Mouse (Mus musculus) liver, embryonic 11.5 days (tissue): ENCODE measurements at regions not wholly inside any gene's neighbourhood (a gene's known extent, or its start where the extent isn't known, plus 50 kb on each side); places are given as distances from the start of the nearest gene placed in this dataset.

Experiments used
- ATAC-seq: fragments of 200-750 bp; cut with Nextera tagmentation; replicated peaks from 2 replicates; pipeline ENCODE4 v1.8.0; 2017; ENCODE audit warnings: moderate number of reproducible peaks, mild to moderate bottlenecking, moderate TSS enrichment, moderate library complexity; ENCODE audit not compliant: low FRiP score
- DNase-seq: peaks from one replicate; pipeline ENCODE4 v3.0.0-alpha.2; 2017; ENCODE audit warnings: low spot score
- H3K27ac ChIP-seq: fragments of 300-500 bp; sonication (generic); 2 replicates; pipeline ENCODE4 v1.5.1; 2014; ENCODE audit warnings: mild to moderate bottlenecking, low read depth, low read length, control low read depth
- H3K27me3 ChIP-seq: fragments of 300-500 bp; sonication (generic); replicated peaks from 2 replicates; pipeline ENCODE4 v1.6.1; 2014; ENCODE audit warnings: low read length, mixed read lengths; ENCODE audit not compliant: control insufficient read depth, insufficient read depth
- H3K36me3 ChIP-seq: fragments of 300-500 bp; sonication (generic); 2 replicates; pipeline ENCODE4 v1.6.1; 2014; ENCODE audit warnings: mild to moderate bottlenecking, low read length, moderate library complexity, mixed read lengths; ENCODE audit not compliant: control insufficient read depth, insufficient read depth
- H3K4me1 ChIP-seq: fragments of 300-500 bp; sonication (generic); replicated peaks from 2 replicates; pipeline ENCODE4 v1.6.1; 2014; ENCODE audit warnings: low read length, mixed read lengths; ENCODE audit not compliant: control insufficient read depth, insufficient read depth
- H3K4me2 ChIP-seq: fragments of 300-500 bp; sonication (generic); 2 replicates; pipeline ENCODE4 v1.6.1; 2014; ENCODE audit warnings: mild to moderate bottlenecking, control low read depth, moderate library complexity
- H3K4me3 ChIP-seq: fragments of 300-500 bp; sonication (generic); 2 replicates; pipeline ENCODE4 v1.5.1; 2014; ENCODE audit warnings: low read depth, low read length, control low read depth
- H3K9ac ChIP-seq: fragments of 300-500 bp; sonication (generic); 2 replicates; pipeline ENCODE4 v1.6.1; 2014; ENCODE audit warnings: low read depth, low read length, control low read depth
- H3K9me3 ChIP-seq: fragments of 300-500 bp; sonication (generic); 2 replicates; pipeline ENCODE4 v1.6.1; 2016; ENCODE audit warnings: low read length, inconsistent platforms, mixed read lengths; ENCODE audit not compliant: control insufficient read depth
- WGBS: fragments of 180-500 bp; shearing (Covaris S2); extraction: QIAGEN DNeasy Blood & Tissue Kit; methylation state at CpG from one replicate; pipeline ENCODE4 v1.1.7; 2014; 5-methylcytosine and 5-hydroxymethylcytosine counted together

GRCm38 (mm10) chr17:9995321-9995720 is 324.3 kb downstream of the Qk start:
- 62% methylated on average over 5 of the region's 5 CpGs for WGBS
- Histone ChIP-seq H3K36me3 (no peaks in the 10 kb centered on the region), H3K4me2 (no peak overlapping the region), H3K27ac (no peak overlapping the region), H3K9ac (no peak overlapping the region), H3K9me3 (no peaks in the 10 kb centered on the region), H3K27me3 (no peaks in the 10 kb centered on the region), H3K4me1 (no peaks in the 10 kb centered on the region), H3K4me3 (no peak overlapping the region)
- ATAC-seq (no peak), DNase-seq (no peak)

GRCm38 (mm10) chr17:9990744-9991143 is 321.2 kb upstream of the Pabpc6 start:
- ATAC-seq, result no peak

DNA sequence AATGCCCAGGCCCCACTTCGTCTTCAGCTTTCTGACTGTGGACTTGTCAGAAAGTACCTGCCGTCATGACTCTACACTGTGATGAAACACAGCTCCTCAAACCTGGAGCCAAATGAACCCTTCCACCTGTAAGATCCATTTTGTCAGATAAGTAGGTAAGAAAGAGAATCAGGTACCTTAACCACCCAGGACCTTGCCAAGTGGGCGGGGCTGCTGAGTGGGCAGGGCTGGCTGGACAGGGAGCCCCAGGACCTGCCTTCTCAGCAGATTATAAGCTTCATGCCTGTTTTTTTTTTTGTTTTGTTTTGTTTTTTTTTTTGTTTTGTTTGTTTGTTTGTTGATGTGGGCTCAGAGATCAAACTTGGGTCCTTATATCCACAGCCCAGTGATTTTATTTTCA is 311.8 kb upstream of the Pabpc6 start:
- no peak for DNase-seq
- 89% methylated on average over 3 of the region's 3 CpGs for WGBS

More at GRCm38 (mm10) chr17:9990744-9991143, 321.2 kb upstream of the Pabpc6 start:
- Histone ChIP-seq H3K27ac (no peak overlapping the region), H3K9ac (no peak overlapping the region), H3K9me3 (peaks cover 4% of the 10 kb centered on the region; the same call in 1 of the 2 replicates), H3K4me3 (no peak overlapping the region), H3K27me3 (no peaks in the 10 kb centered on the region), H3K4me1 (no peaks in the 10 kb centered on the region), H3K36me3 (no peaks in the 10 kb centered on the region), H3K4me2 (no peak overlapping the region)
- 97% methylated on average over 1 of the region's 1 CpGs for WGBS
- DNase-seq, result no peak

GRCm38 (mm10) chr17:9976866-9977421 is 307.4 kb upstream of the Pabpc6 start:
- no peak overlapping the region for H3K9ac ChIP-seq
- no peaks in the 10 kb centered on the region for H3K27me3 ChIP-seq
- no peak overlapping the region for H3K27ac ChIP-seq
- no peak for DNase-seq
- no peaks in the 10 kb centered on the region for H3K9me3 ChIP-seq
- no peaks in the 10 kb centered on the region for H3K36me3 ChIP-seq
- ATAC-seq, result no peak
- H3K4me3 ChIP-seq, result no peak overlapping the region
- WGBS, result 68% methylated on average over 4 of the region's 4 CpGs
- H3K4me1 ChIP-seq, result peaks cover 6% of the 10 kb centered on the region
- H3K4me2 ChIP-seq, result no peak overlapping the region

More for the DNA sequence above, 311.8 kb upstream of the Pabpc6 start:
- H3K27me3 ChIP-seq, result no peaks in the 10 kb centered on the region
- no peak overlapping the region for H3K4me3 ChIP-seq
- H3K36me3 ChIP-seq, result no peaks in the 10 kb centered on the region
- H3K9me3 ChIP-seq, result peaks cover 2% of the 10 kb centered on the region; the same call in 1 of the 2 replicates
- H3K27ac ChIP-seq, result no peak overlapping the region
- no peak overlapping the region for H3K9ac ChIP-seq
- H3K4me2 ChIP-seq, result no peak overlapping the region
- peaks cover 6% of the 10 kb centered on the region for H3K4me1 ChIP-seq
- no peak for ATAC-seq

DNA sequence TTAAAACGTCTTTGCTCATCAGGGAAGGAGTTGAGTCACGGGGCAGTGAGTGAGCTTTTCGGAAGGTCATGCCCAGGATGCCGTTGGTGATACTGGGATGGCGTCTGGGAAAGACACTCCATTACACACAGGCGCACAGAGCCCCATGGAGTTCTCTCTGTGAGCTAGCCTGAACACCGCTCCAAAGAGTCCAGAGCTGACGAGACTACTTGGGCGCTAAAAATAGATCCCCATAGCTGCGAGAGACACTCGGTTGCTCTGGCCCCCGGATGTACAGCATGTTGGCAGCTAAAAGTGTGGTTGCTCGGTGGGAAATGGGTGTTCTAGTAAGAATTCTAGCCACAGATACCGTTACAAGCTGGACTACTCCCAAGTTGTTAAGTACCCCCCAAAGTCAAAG is 306.5 kb upstream of the Pabpc6 start:
- Histone ChIP-seq H3K4me3 (no peak overlapping the region), H3K27me3 (no peaks in the 10 kb centered on the region), H3K27ac (no peak overlapping the region), H3K9ac (no peak overlapping the region), H3K36me3 (no peaks in the 10 kb centered on the region), H3K9me3 (no peaks in the 10 kb centered on the region), H3K4me2 (no peak overlapping the region), H3K4me1 (peaks cover 6% of the 10 kb centered on the region)
- DNase-seq, result no peak
- WGBS, result 71% methylated on average over 14 of the region's 14 CpGs
- no peak for ATAC-seq

DNA sequence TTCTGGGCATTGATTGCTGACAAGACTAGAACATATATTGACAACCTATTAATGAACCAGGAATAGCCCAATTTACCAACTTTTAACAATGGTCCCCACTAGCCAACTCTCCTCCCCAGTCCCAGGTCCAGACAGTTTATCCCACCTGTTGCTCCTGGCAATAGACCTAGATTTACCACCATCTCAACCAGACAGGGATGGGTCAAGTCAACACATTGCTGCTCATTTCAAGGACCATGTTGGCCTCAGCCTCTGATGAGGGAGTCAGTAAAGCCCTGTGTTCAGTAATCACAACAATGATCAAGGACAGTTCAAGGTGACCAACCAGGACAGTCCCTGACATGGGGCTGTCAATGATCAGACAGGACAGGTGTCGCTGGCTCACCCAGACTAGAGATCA is 305.6 kb upstream of the Pabpc6 start:
- DNase-seq (no peak), ATAC-seq (no peak)
- WGBS, result 84% methylated on average over 1 of the region's 1 CpGs
- Histone ChIP-seq H3K4me2 (no peak overlapping the region), H3K27me3 (no peaks in the 10 kb centered on the region), H3K36me3 (no peaks in the 10 kb centered on the region), H3K9me3 (no peaks in the 10 kb centered on the region), H3K4me3 (no peak overlapping the region), H3K4me1 (peaks cover 6% of the 10 kb centered on the region), H3K27ac (no peak overlapping the region), H3K9ac (no peak overlapping the region)

DNA sequence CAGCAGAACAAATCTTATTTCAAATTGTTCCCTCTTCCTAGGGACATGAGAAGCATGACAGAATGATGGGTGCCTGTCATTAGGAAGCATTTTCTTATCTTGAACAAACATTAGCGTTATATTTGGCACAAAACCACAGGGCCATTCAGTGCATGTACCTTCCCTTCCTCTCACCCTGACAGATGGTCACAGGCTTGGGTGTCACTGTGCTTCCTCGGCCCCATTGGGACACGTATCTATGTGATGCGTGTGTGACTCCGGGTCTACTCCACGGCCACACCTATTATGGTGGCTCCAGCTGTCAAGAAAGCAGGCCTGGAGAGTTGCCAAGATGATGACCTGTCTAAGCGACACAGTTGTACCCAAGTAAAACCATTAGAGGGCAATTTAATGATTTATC is 298.5 kb upstream of the Pabpc6 start:
- H3K27ac ChIP-seq, result no peak overlapping the region
- H3K36me3 ChIP-seq, result no peaks in the 10 kb centered on the region
- DNase-seq (no peak), ATAC-seq (peak; percentile 80)
- H3K9me3 ChIP-seq, result no peaks in the 10 kb centered on the region
- H3K4me2 ChIP-seq, result no peak overlapping the region
- WGBS, result 28% methylated on average over 7 of the region's 7 CpGs
- H3K9ac ChIP-seq, result no peak overlapping the region
- H3K4me3 ChIP-seq, result no peak overlapping the region
- no peaks in the 10 kb centered on the region for H3K27me3 ChIP-seq
- no peaks in the 10 kb centered on the region for H3K4me1 ChIP-seq

DNA sequence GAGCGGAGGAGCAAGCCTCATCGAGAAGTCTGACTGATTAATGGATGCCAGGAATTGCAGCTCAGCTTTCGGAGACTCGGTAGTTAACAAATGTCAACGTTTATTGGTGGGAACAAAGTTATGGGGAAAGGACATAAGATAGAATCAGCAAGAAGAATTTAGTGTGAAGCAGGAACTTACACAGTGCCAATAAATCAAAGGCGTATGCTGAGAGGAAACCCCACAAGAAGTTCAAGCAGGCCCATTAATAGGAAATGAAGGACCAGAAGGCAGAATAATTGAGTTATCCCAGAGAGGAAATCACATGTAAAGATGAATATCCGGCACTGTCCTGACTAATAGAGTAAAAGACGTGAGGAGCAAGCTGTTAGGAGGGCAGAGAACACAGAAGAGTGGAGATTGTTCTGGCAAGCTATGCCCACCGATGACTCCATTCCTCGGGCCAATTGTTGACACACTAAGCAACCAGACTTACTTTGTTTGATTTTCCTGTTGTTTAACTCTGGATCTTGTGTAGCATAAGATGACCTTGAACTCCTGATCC is 293.4 kb upstream of the Pabpc6 start:
- DNase-seq, result no peak
- H3K9ac ChIP-seq, result no peak overlapping the region

DNA sequence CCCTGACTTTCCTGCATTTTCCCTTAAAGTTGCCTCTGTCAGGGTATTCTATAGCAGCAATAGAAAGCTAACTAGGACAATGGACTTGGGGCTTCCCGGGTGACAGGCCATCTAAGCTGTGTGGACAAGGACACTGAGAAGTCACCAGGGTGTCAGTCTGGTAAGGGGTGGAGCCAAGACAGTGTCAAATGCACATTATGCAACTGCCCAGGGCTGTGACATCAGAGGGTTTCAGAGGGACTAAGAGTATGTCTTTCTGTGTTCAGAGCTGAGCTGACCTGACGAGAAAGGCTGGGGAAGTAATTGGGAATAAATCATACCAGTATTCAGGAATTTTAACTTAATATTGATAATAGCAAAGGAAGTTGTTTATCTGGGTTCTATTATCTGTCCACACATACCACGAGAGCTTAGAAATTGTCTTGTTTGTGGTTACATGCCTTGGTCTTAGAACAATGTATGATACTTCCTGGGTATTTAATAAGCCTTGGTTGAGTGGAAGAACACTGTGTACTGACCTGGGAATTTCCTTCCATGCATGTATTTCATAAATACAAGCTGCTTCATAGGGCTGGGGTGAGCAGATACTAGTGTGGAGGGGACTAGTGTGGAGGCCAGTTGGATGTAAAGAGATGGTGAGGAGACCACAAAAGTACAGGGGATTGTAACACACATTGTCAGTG is 279.6 kb upstream of the Pabpc6 start:
- no peak overlapping the region for H3K4me2 ChIP-seq
- no peaks in the 10 kb centered on the region for H3K27me3 ChIP-seq
- H3K36me3 ChIP-seq, result no peaks in the 10 kb centered on the region
- no peaks in the 10 kb centered on the region for H3K9me3 ChIP-seq
- H3K27ac ChIP-seq, result no peak overlapping the region
- ATAC-seq, result no peak
- no peaks in the 10 kb centered on the region for H3K4me1 ChIP-seq
- H3K4me3 ChIP-seq, result no peak overlapping the region
- H3K9ac ChIP-seq, result no peak overlapping the region
- 63% methylated on average over 3 of the region's 3 CpGs for WGBS
- no peak for DNase-seq

More for the DNA sequence above, 293.4 kb upstream of the Pabpc6 start:
- H3K4me2 ChIP-seq, result no peak overlapping the region
- no peaks in the 10 kb centered on the region for H3K4me1 ChIP-seq
- WGBS, result 71% methylated on average over 10 of the region's 10 CpGs
- no peaks in the 10 kb centered on the region for H3K27me3 ChIP-seq
- no peak overlapping the region for H3K4me3 ChIP-seq
- no peaks in the 10 kb centered on the region for H3K9me3 ChIP-seq
- no peaks in the 10 kb centered on the region for H3K36me3 ChIP-seq
- H3K27ac ChIP-seq, result no peak overlapping the region
- ATAC-seq, result no peak
